Mouse (Mus musculus) brain, embryonic 14.5 days (tissue): ENCODE results near the gene Vwa3a.

ENCODE experiments used
- CTCF ChIP-seq: fragments of 200-500 bp; IDR thresholded peaks from 2 replicates; pipeline ENCODE4 v1.5.1; 2012; ENCODE audit warnings: inconsistent platforms, mild to moderate bottlenecking, moderate library complexity, borderline replicate concordance; ENCODE audit not compliant: insufficient read depth, insufficient read length; ENCODE audit errors: extremely low read depth
- POLR2A ChIP-seq: fragments of 200-500 bp; IDR thresholded peaks from 2 replicates; pipeline ENCODE4 v1.6.1; 2012; ENCODE audit warnings: mild to moderate bottlenecking, inconsistent platforms, borderline replicate concordance; ENCODE audit not compliant: poor library complexity, insufficient read depth, insufficient read length, severe bottlenecking; ENCODE audit errors: extremely low read depth

- TF ChIP-seq POLR2A (no peak), CTCF (no peak)
Measured at GRCm38 (mm10) chr7:120796369-120796768, 57.3 kb downstream of the Vwa3a start.
